Mouse (Mus musculus) adrenal gland, postnatal 25 days (tissue): ENCODE data around the gene Chdh. TPM values are rescaled to one million over a fixed set of nuclear protein-coding genes. Genes with fewer than 3 reads are reported as not detected.
A peak's percentile ranks its signal among the peaks of the same experiment; 100 is the strongest.

Source experiments
- DNase-seq: peaks from one replicate; pipeline ENCODE4 v3.0.0; 2021; ENCODE audit warnings: mixed read lengths
- long read RNA-seq: library from polyadenylated mRNA; stranded (forward); transcript quantifications from one replicate; pipeline ENCODE4 v2.0.0, GENCODE M21; 2021
- total RNA-seq: library from RNA; stranded (reverse); gene quantifications from 2 replicates; pipeline ENCODE4 v1.2.3, GENCODE M21; 2021

Chdh gene
- 10.7 and 12.9 TPM in 2 replicates for total RNA-seq
- long read RNA-seq, full-length matches to known transcripts, result 13 of 29 reads
- long read RNA-seq, partial matches to known transcripts, result 3 of 29 reads
- long read RNA-seq, other reads (novel, unspliced or antisense), result 13 of 29 reads

- peak; percentile 78 for DNase-seq
These were observed at the start of gene Chdh, which contains the start of gene Il17rb for GRCm38 (mm10) chr14:30008733-30009575. Chdh (plus strand) TSS chr14:30009023. Il17rb (minus strand) TSS chr14:30008896.

GRCm38 (mm10) chr14:29967611-29968010 lies 41.2 kb upstream of the Chdh start:
- DNase-seq, result no peak

GRCm38 (mm10) chr14:29968075-29968821 lies 40.6 kb upstream of the Chdh start, which contains the start of gene Selenok:
Selenok (plus strand) TSS chr14:29968308.
- DNase-seq, result peak; percentile 90

DNA sequence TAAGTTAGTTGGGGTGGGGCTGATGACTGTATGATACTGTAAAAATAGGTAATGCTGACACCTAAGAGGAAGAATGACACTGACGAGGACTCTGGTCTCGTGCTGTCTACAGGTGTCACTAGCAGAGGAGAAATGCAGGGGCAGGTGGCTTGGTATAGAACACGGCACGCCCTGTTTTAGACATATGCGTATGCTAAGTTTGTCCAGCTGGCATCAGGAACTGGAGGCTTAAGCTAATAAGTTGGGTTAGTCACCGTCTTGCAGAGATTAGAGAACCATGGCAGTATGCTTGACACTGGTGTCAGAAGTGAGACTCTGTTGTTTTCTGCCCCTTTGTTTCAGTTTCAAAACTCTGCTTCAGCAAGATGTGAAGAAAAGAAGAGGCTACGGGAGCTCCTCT lies 37.4 kb upstream of the Chdh start:
- no peak for DNase-seq

DNA sequence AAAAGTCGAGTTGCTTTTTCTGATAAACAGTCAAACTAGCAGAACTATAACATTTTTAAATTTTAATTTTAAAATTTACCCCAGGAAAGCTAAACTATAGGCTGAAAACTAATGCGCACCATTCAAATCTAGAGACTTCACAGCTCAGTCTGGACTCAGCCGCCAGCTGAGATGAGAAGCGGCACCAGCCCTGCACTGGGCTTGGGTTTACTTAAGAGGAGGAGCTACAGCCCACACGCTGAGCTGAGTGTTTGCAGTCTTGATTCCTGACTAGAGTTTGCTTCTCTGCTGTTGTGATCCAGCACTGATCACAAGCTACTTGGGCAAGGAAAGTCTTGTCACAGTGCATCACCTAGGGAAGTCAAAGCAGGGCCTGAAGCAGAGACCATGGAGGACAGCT lies 36.8 kb upstream of the Chdh start:
- no peak for DNase-seq

DNA sequence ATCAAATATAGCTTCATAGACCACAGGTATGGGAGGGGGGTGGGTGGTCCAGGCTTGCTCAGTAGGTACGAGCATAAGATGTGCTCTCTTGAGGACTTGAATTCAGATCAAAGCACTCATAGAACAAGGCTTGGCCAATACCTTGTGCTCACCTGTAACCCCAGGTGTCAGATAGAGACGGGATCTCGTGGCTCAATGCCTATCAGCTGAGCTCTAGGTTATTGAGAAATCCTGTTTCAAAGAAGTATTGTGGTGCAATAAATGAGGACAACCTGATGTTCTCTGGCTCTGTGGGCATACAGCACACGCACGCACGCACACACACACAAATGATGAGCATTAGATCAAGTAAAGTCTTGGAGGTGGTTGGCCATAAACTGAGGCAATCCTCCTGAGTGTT lies 31.9 kb upstream of the Chdh start:
- no peak for DNase-seq

DNA sequence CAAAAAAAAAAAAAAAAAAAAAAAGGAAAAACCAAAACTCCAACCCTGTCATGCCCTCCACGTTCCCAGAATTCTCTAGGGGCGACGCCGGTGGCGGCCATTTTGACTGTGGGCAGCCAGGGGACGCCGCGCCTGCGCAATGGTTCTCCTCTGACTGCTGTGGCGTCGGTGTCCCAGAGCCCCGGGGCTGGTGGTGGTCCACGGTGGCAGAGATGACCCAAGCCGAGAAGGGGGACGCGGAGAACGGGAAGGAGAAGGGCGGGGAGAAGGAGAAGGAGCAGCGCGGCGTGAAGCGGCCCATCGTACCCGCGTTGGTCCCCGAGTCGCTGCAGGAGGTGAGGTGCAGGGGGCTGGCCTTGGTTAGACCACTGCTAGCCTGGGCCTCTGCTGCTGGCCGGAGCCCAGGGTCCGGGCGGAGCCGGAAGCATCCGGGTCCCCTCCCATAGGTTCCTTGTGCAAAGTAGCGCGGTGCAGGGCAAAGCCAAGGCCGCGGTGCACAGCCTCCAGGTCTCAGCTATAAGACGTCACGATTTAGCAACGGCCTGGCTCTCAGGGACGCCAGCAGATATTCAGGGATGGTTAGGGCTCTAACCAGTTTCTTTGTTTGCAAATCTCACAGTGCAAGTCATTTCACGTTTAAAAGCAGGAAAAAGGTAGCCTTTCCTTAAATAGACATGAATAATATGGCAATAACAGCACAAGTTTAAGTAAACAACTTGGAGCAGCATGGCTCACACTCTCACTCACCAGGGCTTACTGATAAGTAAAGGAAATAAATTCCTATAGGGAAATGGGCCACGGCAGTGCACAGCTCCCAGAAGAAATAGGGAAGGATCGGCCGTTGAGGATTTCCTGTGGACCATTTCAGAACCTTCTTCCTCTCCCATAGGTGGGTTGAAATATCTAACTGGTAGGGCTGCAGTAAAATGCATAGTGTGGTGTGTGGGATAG lies 30.3 kb upstream of the Chdh start, which contains the start of gene Actr8:
TSS of gene Actr8 (plus strand) at position 84 of the 951 bp plus-strand sequence.
- DNase-seq, result peak; percentile 97

GRCm38 (mm10) chr14:29980447-29981205 lies 28.2 kb upstream of the Chdh start:
- DNase-seq, result no peak

- no peak for DNase-seq
These were observed 22.7 kb upstream of the Chdh start for GRCm38 (mm10) chr14:29986096-29986495.

GRCm38 (mm10) chr14:29987276-29987675 lies 21.5 kb upstream of the Chdh start:
- DNase-seq, result no peak

GRCm38 (mm10) chr14:29987739-29988138 lies 21.1 kb upstream of the Chdh start:
- DNase-seq, result no peak

DNA sequence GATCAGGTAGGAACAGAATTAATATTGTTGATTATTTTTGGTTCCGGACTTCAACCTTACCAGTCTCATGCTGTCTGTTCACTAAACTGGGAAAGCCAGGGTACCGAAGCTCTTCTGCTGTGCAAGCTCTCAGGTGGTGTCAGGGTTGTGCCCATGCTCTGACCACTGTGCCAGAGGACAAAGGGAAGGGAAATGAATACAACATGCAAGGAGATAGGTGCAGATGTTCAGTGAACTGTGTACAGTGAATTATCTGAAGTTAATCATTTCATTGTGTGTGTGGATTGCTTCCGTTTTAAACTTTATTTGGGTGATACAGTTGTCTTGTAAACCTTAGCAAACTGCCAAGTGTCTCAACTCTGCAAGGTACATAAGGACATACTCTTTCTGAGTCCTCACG lies 20.5 kb upstream of the Chdh start:
- no peak for DNase-seq

DNA sequence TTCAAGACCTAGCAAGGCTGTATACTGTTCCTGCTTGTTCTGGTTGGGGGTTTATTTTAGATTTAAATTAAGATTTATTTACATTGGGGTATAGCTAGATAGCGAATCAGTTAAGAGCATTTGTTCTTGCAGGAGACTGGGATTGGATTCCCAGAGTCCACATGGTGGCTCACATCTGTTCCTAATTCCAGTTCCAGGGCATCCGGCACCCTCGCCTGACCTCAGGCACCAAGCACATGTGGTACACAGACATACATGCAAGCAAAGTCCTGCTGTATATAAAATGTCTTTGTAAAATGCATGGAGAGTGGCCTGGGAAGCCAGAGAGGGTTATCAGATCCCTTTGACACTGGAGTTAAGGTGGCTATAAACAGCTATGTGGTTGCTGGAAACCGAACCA lies 13.8 kb upstream of the Chdh start:
- no peak for DNase-seq

DNA sequence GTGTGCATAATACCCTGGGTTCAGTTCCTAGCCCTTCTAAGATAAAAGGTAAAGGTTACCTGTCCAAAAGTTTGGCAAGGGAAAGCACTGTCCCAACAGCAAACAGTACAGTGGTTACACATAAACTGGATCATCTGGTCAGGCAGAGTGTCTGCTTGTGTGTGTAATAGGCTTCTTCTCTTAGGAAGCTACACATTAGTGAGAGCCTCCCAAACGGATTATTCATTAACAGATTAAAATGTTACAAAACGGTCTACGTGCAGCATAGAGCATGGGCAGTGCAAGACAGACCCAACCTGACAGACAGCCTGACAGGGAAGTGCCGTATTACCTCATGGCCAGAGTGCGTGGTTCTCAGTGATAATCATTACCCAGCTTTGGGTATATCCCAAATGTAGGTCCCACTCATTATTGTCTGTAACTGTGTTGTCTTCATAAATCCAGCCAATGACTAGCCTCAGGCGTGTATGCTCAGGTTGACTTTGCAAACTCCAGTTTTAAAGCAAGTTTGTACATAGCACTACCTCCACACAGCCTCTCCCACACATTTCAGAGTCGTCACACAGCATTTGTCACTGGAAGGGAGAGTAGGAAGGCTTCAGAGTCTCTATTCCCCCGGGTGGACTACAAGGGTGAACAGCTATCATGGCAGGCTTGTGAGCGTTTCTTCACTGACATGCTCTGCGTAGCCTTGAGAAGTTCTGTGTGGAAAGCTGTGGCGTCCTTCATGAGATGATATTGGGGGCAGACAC lies 12.6 kb upstream of the Chdh start:
- no peak for DNase-seq

DNA sequence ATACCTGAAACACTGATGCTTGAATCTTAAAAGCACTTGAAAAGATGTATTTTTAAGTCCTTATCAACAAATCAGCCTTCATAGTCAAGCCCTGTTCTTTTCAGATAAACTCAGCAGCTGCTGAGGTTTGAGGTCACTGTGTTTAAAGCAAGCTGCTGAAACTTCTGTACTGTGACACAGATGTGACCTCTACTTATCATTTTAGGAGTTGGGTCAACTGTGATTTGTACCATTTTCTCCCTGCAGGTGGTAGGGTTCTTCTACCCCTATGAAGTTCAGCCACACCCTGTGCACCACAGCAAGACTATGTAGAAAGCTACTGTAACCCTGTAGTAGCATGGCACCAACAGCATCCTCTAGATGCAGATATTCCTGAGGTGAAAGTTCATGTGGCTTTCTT lies 11.5 kb upstream of the Chdh start:
- no peak for DNase-seq

DNA sequence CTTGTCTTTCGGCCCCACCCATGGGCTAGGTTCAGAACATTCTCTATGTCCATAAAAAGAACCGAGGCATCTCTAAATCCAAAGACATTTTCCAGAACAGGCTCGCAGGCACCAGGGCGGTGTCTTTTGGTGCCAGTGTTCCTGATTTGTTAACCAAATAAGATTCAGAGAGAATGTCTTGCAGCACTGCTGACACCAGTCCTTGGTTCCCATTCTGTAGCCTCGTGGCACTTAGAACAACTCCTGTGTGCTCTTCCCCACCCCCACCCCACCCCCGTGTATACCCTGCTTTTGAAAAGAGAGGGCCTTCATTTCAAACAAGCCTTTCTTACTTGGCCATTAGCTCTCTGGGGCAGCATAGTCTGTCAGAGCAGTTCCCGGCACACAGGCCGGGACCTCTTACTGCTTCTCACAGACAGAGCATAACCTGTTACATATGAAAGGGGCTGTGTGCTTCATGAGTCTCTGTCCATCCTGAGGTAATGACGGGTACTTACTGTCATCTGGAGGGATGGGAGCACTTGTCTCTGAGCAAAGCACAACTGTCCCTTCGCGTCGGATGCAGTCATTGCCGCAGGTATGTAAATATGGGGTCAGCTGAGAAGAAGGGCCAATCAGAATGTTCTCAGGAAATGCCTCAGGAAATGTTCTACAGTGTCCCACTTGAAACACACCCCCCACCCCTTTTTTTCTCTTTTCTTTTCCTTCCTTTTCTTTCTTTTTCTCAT lies 9.9 kb upstream of the Chdh start:
- no peak for DNase-seq

- DNase-seq, result no peak
These were observed 9.4 kb upstream of the Chdh start for GRCm38 (mm10) chr14:29999475-29999811.

DNA sequence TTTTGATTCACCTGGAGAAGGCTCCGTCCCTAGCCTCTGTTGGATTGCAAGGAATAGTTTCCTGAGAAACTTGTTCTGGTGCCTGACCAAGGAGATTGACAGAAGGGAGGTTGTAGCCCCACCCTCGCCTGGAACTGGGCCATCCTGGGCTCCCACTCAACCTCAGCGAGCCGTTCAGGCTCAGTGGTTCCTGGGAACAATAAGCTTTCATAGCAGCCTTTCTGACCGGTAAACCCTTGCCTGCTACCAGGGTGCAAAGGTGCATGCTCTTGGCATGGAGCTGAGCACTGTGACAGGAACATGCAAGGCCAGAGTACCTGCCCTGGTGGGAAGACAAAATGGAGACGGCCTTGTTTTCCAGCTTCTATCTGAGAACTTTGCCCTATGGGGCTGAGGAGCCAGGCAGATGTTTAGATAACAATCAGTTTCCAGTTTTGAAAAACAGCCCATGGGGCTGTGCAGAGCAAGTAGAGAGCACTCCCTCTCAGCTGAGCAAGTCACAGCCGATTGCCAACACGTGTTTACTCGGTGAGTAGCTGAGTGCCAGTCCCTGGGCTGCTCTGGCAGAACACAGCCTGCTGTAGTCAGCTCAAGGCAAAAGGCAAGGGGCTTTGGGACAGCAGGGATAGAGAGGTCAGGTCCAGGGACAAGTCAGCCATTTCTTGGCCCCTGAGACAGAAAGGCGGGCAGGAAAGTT lies 1.2 kb downstream of the Chdh start:
- peak; percentile 44 for DNase-seq
